Mouse (Mus musculus) neutrophil, adult 5-6 weeks (primary cell): ENCODE data around the gene Anxa3. TPM values are rescaled to one million over a fixed set of nuclear protein-coding genes. Genes with fewer than 3 reads are reported as not detected.

Source experiments
- ATAC-seq: fragments of 151-379, 151-347 bp; 2 replicates; pipeline ENCODE4 v1.8.0; 2017; ENCODE audit warnings: mild to moderate bottlenecking, moderate TSS enrichment; ENCODE audit not compliant: insufficient number of reproducible peaks, poor library complexity, low FRiP score, severe bottlenecking; ENCODE audit errors: extremely low read depth
- total RNA-seq: library from RNA; stranded (forward); fragments of 200-1000 nt; gene quantifications from 2 replicates; pipeline ENCODE4 v1.2.3, GENCODE M21; 2017

Anxa3 gene
- total RNA-seq: 14.4 and 15.1 TPM in 2 replicates

GRCm38 (mm10) chr5:96792936-96793718, at the start of gene Anxa3:
Anxa3 (plus strand) TSS chr5:96793339.
- ATAC-seq: peak; percentile 44; the same call in 1 of the 2 replicates

DNA sequence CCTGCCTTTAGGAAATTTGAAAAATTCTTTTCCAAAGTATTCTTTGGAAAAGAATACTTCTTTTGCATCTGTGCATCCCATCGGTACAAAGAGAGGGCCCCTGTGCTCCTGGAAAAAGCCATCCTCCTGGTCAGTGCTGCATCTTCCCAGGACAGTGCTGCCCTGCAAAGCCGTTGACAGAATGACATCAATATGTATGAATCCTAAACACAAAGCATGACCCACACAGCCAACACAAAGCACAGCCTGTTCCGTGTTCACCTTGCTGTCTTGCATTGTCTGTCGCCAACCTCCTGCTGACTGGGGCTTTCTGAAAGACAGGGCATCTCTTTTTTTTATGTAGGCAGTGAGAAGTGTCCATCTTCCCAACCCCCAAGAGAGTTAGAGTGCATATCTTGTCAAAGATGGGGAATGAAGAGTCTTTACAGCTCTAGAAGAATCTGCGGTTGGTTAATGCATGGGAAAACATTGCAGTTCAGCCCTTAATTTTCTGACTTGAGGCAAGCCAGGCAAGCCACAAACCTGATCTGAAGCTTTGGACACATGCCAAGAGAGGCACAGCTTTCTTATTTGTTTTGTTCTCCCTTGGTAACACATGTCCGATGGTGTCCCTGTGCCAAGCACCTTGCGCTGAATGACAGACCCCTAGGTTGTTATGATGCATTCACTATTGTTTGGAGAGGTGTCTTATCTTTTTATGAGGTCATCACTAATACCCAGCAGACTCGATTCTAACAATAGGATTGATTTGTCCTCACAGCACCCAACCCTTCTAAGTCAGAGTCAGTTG, 45.7 kb upstream of the Anxa3 start:
- no peak for ATAC-seq

DNA sequence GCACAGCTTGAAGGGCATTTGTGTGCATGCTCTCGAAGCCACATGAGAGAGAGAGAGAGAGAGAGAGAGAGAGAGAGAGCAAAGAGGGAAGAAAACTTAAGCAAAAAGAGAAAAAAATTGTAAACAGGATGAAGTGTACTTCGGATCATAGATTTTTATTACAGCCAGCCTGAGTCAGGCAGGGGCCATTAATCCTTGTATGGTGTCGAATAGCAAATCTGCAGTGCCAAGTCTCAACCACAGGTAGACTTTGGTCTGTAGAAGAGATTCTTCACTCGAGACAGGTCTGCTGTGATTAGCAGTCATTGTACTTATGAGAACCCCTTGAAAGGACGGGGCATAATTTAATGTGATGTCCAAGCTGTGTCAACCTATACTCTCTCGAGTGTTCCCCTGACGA, 35.5 kb upstream of the Anxa3 start:
- ATAC-seq: no peak

GRCm38 (mm10) chr5:96762021-96762420, 31.1 kb upstream of the Anxa3 start:
- ATAC-seq: no peak

- ATAC-seq: no peak
These were observed 24.2 kb upstream of the Anxa3 start for GRCm38 (mm10) chr5:96768846-96769471.

DNA sequence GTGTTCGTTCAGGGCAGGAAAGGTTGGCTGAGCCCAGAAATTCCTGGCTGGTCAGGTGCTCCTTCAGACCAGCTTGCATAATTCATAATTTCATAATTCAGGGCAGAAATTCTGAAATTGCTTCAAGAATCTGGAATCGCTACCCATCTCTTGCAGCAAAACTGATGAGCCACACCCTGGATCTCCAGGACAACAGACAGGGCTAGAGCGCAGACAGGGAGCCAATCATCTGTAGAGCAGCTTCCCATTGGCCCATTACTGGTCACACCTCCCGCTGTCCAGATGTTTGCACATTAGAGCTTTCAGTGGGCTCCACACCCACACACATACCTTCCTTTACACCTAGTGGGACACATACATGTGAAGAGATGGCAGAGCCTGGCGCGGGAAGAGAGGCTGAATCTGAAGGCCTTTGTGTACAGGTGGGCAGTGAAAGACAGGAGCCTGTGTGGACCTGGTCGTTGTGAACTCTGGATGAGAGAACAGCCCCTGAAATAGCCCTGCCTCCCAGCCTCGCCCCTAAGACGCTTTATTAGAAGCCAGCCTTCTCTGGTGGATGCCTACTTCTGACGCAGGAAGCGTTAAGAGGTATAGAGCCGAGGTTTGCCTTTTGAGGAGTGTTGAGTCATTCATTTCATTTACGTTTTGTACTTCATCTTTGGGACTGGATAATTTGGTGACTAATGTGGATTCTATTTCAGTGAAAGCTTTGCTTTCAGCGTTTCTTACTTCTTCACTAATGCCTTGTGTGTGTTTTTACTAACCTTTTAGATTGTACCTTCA, 9.4 kb upstream of the Anxa3 start:
- ATAC-seq: no peak

DNA sequence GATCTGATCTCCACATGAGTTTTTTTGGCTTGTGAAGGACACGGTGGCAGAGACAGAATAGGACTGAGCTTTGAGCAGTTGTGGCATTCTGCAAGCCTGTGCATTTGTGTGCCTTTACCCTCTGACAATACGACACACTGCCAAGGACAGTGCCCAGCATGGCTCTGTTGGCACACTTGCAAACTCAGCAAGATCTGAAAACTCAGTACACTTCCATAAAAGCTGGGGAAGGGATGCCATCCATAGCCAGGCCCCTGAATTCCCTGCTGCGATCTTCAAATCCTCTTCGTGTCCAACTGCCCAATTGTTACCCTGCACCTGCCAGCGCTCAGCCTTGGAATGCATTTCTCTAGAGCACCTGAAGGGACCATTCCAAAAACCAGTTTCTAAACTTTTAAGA, 8.0 kb upstream of the Anxa3 start:
- ATAC-seq: no peak

DNA sequence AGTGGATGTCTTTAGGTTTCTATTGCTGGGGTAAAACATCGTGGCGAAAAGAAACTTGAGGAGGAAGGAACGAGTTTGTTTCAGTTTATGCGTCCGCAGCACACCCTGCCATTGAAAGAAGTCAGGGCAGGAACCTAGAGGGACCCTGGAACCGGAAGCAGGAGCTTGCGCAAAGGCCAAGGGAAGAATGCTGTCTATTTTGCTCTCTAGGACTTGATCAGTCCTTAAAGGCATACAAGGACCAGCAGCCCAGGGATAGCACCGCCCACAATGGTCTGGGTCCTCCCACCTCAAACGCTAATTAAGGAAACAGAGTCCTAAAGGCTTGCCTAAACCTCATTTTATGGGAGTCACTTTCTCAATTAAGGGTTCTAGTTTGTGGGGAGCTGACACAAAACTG, 717 bp upstream of the Anxa3 start:
- no peak for ATAC-seq

GRCm38 (mm10) chr5:96793953-96794635, 955 bp downstream of the Anxa3 start:
- peak; percentile 30; the same call in 1 of the 2 replicates for ATAC-seq

DNA sequence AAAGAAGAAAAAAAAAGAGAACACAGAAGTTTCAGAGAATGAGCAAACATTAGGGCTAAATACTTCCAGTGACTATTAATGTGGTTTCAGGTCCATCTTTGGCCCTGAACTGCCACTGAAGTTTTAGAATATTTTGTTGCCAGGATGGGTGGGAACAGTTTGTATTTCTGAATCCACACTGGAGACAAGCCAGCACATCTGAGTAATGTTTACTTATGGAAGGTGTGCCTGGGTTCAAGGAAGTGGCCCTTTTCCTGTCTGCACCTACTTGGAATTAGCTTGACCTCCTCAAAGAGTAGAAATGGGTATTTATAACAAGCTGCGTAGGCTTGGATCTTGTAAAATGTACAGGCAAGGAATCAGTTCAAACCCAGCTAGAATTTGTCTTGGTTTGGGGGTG, 2.6 kb downstream of the Anxa3 start:
- ATAC-seq: no peak

GRCm38 (mm10) chr5:96797465-96797864, 4.3 kb downstream of the Anxa3 start:
- ATAC-seq: no peak

- ATAC-seq: no peak
These were observed 6.0 kb downstream of the Anxa3 start for GRCm38 (mm10) chr5:96799165-96799564.

DNA sequence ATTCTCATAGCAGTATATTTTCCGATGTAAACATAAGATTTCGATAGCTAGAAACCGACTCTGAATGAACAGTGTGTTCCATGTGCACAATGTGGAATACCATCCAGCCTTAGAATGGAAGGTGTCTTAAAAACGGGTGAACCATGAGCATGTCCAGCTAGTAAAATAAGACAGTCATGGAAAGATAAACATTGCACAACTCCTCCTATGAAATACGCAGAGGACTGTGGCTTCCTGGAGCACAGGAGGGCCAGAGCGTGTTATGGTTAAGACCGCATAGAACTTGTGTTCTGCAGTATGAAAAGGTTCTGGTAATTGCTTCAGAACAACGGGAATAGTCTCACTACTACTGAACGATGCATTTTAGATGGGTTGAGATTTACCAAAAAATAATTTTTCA, 6.8 kb downstream of the Anxa3 start:
- no peak for ATAC-seq

GRCm38 (mm10) chr5:96802185-96802584, 9.0 kb downstream of the Anxa3 start:
- ATAC-seq: no peak

- ATAC-seq: no peak
These were observed 10.0 kb downstream of the Anxa3 start for GRCm38 (mm10) chr5:96803091-96803490.

- ATAC-seq: no peak
These were observed 11.2 kb downstream of the Anxa3 start for GRCm38 (mm10) chr5:96804304-96804703.

- no peak for ATAC-seq
These were observed 11.7 kb downstream of the Anxa3 start for GRCm38 (mm10) chr5:96804813-96805212.

DNA sequence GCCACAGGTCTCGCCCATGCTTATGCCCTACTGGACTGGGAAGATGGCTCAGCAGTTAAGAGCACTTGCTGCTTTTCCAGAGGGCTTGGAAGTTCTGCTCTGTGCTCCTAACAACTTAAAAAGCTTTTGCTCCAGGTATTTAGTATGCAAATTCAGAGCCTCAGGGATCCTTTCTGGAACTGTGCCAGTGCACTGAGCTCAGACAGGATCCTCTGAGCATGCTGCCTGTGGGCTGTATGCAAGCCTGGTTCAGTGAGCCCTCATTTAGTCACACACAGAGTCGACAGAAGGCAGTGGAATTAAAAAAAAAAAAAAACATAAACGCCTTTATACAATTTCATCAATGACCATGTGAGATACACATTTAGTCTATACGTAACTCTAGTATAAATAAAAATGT, 17.5 kb downstream of the Anxa3 start:
- ATAC-seq: no peak
